Comparison of ENCODE assay signal across 25 mouse cellular contexts in the genomic region with DNA sequence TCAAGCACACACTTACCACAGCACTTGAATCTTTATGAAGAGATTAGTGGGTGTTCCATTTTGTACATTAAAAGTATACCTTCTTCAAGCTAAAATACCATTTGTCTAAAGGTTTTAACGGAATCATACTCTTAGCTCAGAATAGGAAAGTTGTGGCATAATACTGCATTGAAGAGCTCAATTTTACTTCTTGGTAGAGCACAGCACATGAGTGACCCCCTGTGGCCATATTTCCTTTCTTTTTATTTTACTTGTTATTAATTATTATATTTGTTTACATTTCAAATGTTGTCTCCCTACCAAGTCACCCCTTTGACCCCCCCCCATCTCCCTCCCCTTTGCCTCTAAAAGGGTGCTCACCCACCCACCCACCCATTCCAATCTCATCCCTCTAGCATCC. TPM values are rescaled to one million over a fixed set of nuclear protein-coding genes. Genes with fewer than 3 reads are reported as not detected.
DNase-seq lines count a peak whose midpoint lies in the region; ATAC-seq and TF ChIP-seq lines count a peak whose summit lies in the region.
"Had no signal": no experiment of that assay in that cellular context is flagged by ENCODE, and none has a peak within 500 bp of the region (broad histone marks: within the 10 kb centered on the region; RNA-seq: fewer than 3 reads in every experiment).

No protein-coding gene starts in this region.

- H3K36me3 ChIP-seq in kidney, postnatal 0 days (ENCODE audit: insufficient read depth, low read length) = no peaks in the 10 kb centered on the region
- no peaks in the 10 kb centered on the region for H3K36me3 ChIP-seq in midbrain, postnatal 0 days (ENCODE audit: insufficient read depth, low read length)
- no peaks in the 10 kb centered on the region for H3K36me3 ChIP-seq in midbrain, embryonic 14.5 days (ENCODE audit: control insufficient read depth, insufficient read depth, low read length)
- no peaks in the 10 kb centered on the region for H3K36me3 ChIP-seq in MEL (ENCODE audit: control insufficient read depth in 1 of 2, insufficient read depth in 2 of 2, low read length in 2 of 2)
- no peaks in the 10 kb centered on the region for H3K36me3 ChIP-seq in hindbrain, embryonic 14.5 days (replicated peaks; ENCODE audit: control insufficient read depth, insufficient read depth)
- H3K36me3 ChIP-seq: heart, embryonic 10.5 days; neural tube, embryonic 12.5 days had no signal

- DNase-seq in kidney, postnatal 0 days (ENCODE audit: low spot score) = no peak
- no peak for DNase-seq in kidney, adult 11 months
- no peak for DNase-seq in midbrain, postnatal 0 days (ENCODE audit: low spot score)
- DNase-seq in midbrain, embryonic 14.5 days = no peak
- no peak for DNase-seq in MEL (ENCODE audit: low read depth, low spot score)
- peak; percentile 28 for DNase-seq in naive thymus-derived CD4-positive, alpha-beta T cell, adult 2 months (ENCODE audit: low read depth)
- no peak for DNase-seq in hindbrain, embryonic 14.5 days (ENCODE audit: low spot score)
- no peak for DNase-seq in right cerebral cortex, postnatal 14 days
- DNase-seq: adrenal gland, adult 2 months; cerebellum, adult 18-20 months; heart, postnatal 36 days; right cerebral cortex, postnatal 4 days; thymus, postnatal 25 days had no signal

- no peak overlapping the region for H3K27ac ChIP-seq in kidney, postnatal 0 days
- H3K27ac ChIP-seq in midbrain, postnatal 0 days (ENCODE audit: low read depth, low read length) = no peak overlapping the region
- H3K27ac ChIP-seq in midbrain, embryonic 14.5 days (replicated peaks; ENCODE audit: low read depth, low read length) = no peak overlapping the region
- no peak overlapping the region for H3K27ac ChIP-seq in MEL (ENCODE audit: control insufficient read depth, low read depth, low read length)
- H3K27ac ChIP-seq in hindbrain, embryonic 14.5 days = no peak overlapping the region
- H3K27ac ChIP-seq: heart, embryonic 10.5 days; neural tube, embryonic 12.5 days had no signal

- TF ChIP-seq RAD21 in MEL (IDR thresholded peaks at IDR 0.05; ENCODE audit: low read depth, low read length) = peak; percentile 38

- no peaks in the 10 kb centered on the region for H3K4me1 ChIP-seq in kidney, postnatal 0 days (replicated peaks; ENCODE audit: insufficient read depth, low read length)
- no peaks in the 10 kb centered on the region for H3K4me1 ChIP-seq in midbrain, postnatal 0 days (ENCODE audit: insufficient read depth, low read length)
- no peaks in the 10 kb centered on the region for H3K4me1 ChIP-seq in midbrain, embryonic 14.5 days (ENCODE audit: control insufficient read depth, insufficient read depth, low read length)
- no peaks in the 10 kb centered on the region for H3K4me1 ChIP-seq in MEL (ENCODE audit: control insufficient read depth in 1 of 2, insufficient read depth in 2 of 2, low read length in 2 of 2)
- H3K4me1 ChIP-seq in hindbrain, embryonic 14.5 days (replicated peaks; ENCODE audit: control insufficient read depth, insufficient read depth, low read length) = no peaks in the 10 kb centered on the region
- H3K4me1 ChIP-seq: heart, embryonic 10.5 days; neural tube, embryonic 12.5 days had no signal

- 87% methylated on average over 1 of the region's 1 CpGs for WGBS in kidney, postnatal 0 days
- WGBS in midbrain, postnatal 0 days = 91% methylated on average over 1 of the region's 1 CpGs
- 91% methylated on average over 1 of the region's 1 CpGs for WGBS in midbrain, embryonic 14.5 days
- WGBS in hindbrain, embryonic 14.5 days = 98% methylated on average over 1 of the region's 1 CpGs

- H3K9me3 ChIP-seq in kidney, postnatal 0 days (replicated peaks; ENCODE audit: low read length) = no peaks in the 10 kb centered on the region
- H3K9me3 ChIP-seq in midbrain, postnatal 0 days (ENCODE audit: low read length) = no peaks in the 10 kb centered on the region
- H3K9me3 ChIP-seq in midbrain, embryonic 14.5 days (ENCODE audit: control insufficient read depth, low read length) = no peaks in the 10 kb centered on the region
- no peaks in the 10 kb centered on the region for H3K9me3 ChIP-seq in MEL (replicated peaks; ENCODE audit: insufficient read depth, low read length)
- H3K9me3 ChIP-seq in hindbrain, embryonic 14.5 days (ENCODE audit: control insufficient read depth, low read length) = no peaks in the 10 kb centered on the region
- H3K9me3 ChIP-seq: heart, embryonic 10.5 days; neural tube, embryonic 12.5 days had no signal

- no peaks in the 10 kb centered on the region for H3K79me2 ChIP-seq in MEL (ENCODE audit: control insufficient read depth, insufficient read depth, low read length, poor library complexity)

- no peak overlapping the region for H3K4me2 ChIP-seq in kidney, postnatal 0 days (ENCODE audit: low read length)
- no peak overlapping the region for H3K4me2 ChIP-seq in midbrain, postnatal 0 days (ENCODE audit: low read depth, low read length, poor library complexity, severe bottlenecking)
- no peak overlapping the region for H3K4me2 ChIP-seq in midbrain, embryonic 14.5 days (ENCODE audit: low read length)
- H3K4me2 ChIP-seq in hindbrain, embryonic 14.5 days (replicated peaks) = no peak overlapping the region
- H3K4me2 ChIP-seq: neural tube, embryonic 12.5 days had no signal

- H3K9ac ChIP-seq in kidney, postnatal 0 days (ENCODE audit: low read depth, low read length) = no peak overlapping the region
- no peak overlapping the region for H3K9ac ChIP-seq in midbrain, postnatal 0 days (replicated peaks; ENCODE audit: low read length, poor library complexity, severe bottlenecking)
- no peak overlapping the region for H3K9ac ChIP-seq in midbrain, embryonic 14.5 days (replicated peaks; ENCODE audit: low read length)
- no peak overlapping the region for H3K9ac ChIP-seq in MEL (ENCODE audit: control insufficient read depth, low read depth, low read length, poor library complexity, severe bottlenecking)
- H3K9ac ChIP-seq in hindbrain, embryonic 14.5 days = no peak overlapping the region
- H3K9ac ChIP-seq: neural tube, embryonic 12.5 days had no signal

- no peak for TF ChIP-seq POLR2A in MEL (IDR thresholded peaks at IDR 0.05; ENCODE audit: control insufficient read depth in 1 of 2, insufficient read depth in 1 of 2, low read depth in 1 of 2, low read length in 2 of 2, poor library complexity in 1 of 2)

- TF ChIP-seq CTCF in kidney, postnatal 0 days (IDR thresholded peaks at IDR 0.05; ENCODE audit: low read depth) = peak; percentile 48
- TF ChIP-seq CTCF in midbrain, postnatal 0 days (IDR thresholded peaks at IDR 0.05) = peak; percentile 27
- peak in 1 of 3 experiments; percentile 27; a peak in 1 of 6 replicates for TF ChIP-seq CTCF in MEL (IDR thresholded peaks at IDR 0.05 in 2 of 3, conservative IDR thresholded peaks at IDR 0.05 in 1 of 3; ENCODE audit: control insufficient read depth in 1 of 3, insufficient read depth in 1 of 3, low read depth in 2 of 3, low read length in 3 of 3, poor library complexity in 1 of 3, severe bottlenecking in 1 of 3)

- H3K4me3 ChIP-seq in kidney, postnatal 0 days (replicated peaks; ENCODE audit: low read depth, low read length) = no peak overlapping the region
- no peak overlapping the region for H3K4me3 ChIP-seq in midbrain, postnatal 0 days (ENCODE audit: low read depth, low read length)
- H3K4me3 ChIP-seq in midbrain, embryonic 14.5 days (replicated peaks; ENCODE audit: low read depth, low read length) = no peak overlapping the region
- no peak overlapping the region for H3K4me3 ChIP-seq in MEL (ENCODE audit: control insufficient read depth in 1 of 2, insufficient read depth in 1 of 2, low read depth in 2 of 2, low read length in 2 of 2)
- H3K4me3 ChIP-seq in hindbrain, embryonic 14.5 days (replicated peaks; ENCODE audit: low read length) = no peak overlapping the region
- H3K4me3 ChIP-seq: heart, embryonic 10.5 days; neural tube, embryonic 12.5 days had no signal

- no peaks in the 10 kb centered on the region for H3K27me3 ChIP-seq in kidney, postnatal 0 days (ENCODE audit: insufficient read depth, low read length)
- H3K27me3 ChIP-seq in midbrain, postnatal 0 days (ENCODE audit: insufficient read depth, low read length) = no peaks in the 10 kb centered on the region
- no peaks in the 10 kb centered on the region for H3K27me3 ChIP-seq in midbrain, embryonic 14.5 days (ENCODE audit: control insufficient read depth, insufficient read depth, low read length)
- no peaks in the 10 kb centered on the region for H3K27me3 ChIP-seq in MEL (ENCODE audit: control insufficient read depth in 1 of 2, insufficient read depth in 2 of 2, low read length in 2 of 2)
- H3K27me3 ChIP-seq in hindbrain, embryonic 14.5 days (ENCODE audit: control insufficient read depth, insufficient read depth, low read length) = no peaks in the 10 kb centered on the region
- H3K27me3 ChIP-seq: neural tube, embryonic 12.5 days had no signal

- no peak for TF ChIP-seq EP300 in MEL (IDR thresholded peaks at IDR 0.05; ENCODE audit: low read depth in 1 of 2, low read length in 2 of 2)

- ATAC-seq in kidney, postnatal 0 days (replicated peaks; ENCODE audit: low FRiP score, low read depth) = no peak
- no peak for ATAC-seq in midbrain, postnatal 0 days (ENCODE audit: low FRiP score)
- ATAC-seq in midbrain, embryonic 14.5 days (ENCODE audit: low FRiP score, low TSS enrichment) = no peak
- no peak for ATAC-seq in hindbrain, embryonic 14.5 days (ENCODE audit: low FRiP score)
- ATAC-seq: forebrain, embryonic 16.5 days; inflammation-experienced regulatory T-cells, adult 6 months; midbrain, embryonic 16.5 days had no signal

TF ChIP-seq in MEL, 35 proteins besides CTCF, POLR2A, EP300 and RAD21 (continues in another document):
- no peak for TF ChIP-seq GABPA (IDR thresholded peaks at IDR 0.05; ENCODE audit: low read depth, low read length)

RNA-seq across cellular contexts. Expression of a gene that starts 39.2 kb away (rescaled TPM):
- 0.11 TPM in 1 of 2 replicates, not detected in the other for polyA plus RNA-seq in kidney, postnatal 0 days (2015; fragmentation: Nextera tagmentation; extraction: Ambion mirVana)
- total RNA-seq in midbrain, postnatal 0 days (2014; rRNA removed) = 0.42 and 0.44 TPM in 2 replicates
- polyA plus RNA-seq in midbrain, postnatal 0 days (2015; fragmentation: Nextera tagmentation; extraction: Ambion mirVana) = 0.21 and 0.55 TPM in 2 replicates
- 0.26 and 0.65 TPM in 2 replicates for polyA plus RNA-seq in midbrain, embryonic 14.5 days (2014; fragmentation: Nextera tagmentation; extraction: Ambion mirVana)
- total RNA-seq in MEL (2012; rRNA removed) = not detected in 2 replicates
- under 1 TPM in 1 of 2 experiments, not detected in 1; 0.06 TPM for polyA plus RNA-seq in MEL (2012; ENCODE audit: insufficient read depth in 1 of 2, insufficient read length in 2 of 2, low read depth in 1 of 2, low replicate concordance in 2 of 2, missing spikeins in 1 of 2)
- polyA plus RNA-seq in hindbrain, embryonic 14.5 days (2014; fragmentation: Nextera tagmentation; extraction: Ambion mirVana) = 0.27 and 0.48 TPM in 2 replicates
- total RNA-seq: heart, postnatal 36 days; layer of hippocampus, adult 8-10 months; megakaryocyte, adult 5-6 weeks had no signal
- polyA plus RNA-seq: neural tube, embryonic 12.5 days had no signal

RNA-seq across cellular contexts. Expression of a gene that starts 51.3 kb away (rescaled TPM):
- polyA plus RNA-seq in kidney, postnatal 0 days (2015; fragmentation: Nextera tagmentation; extraction: Ambion mirVana) = not detected in 2 replicates
- total RNA-seq in midbrain, postnatal 0 days (2014; rRNA removed) = 0.09 TPM in 1 of 2 replicates, not detected in the other
- polyA plus RNA-seq in midbrain, postnatal 0 days (2015; fragmentation: Nextera tagmentation; extraction: Ambion mirVana) = not detected in 2 replicates
- not detected in 2 replicates for polyA plus RNA-seq in midbrain, embryonic 14.5 days (2014; fragmentation: Nextera tagmentation; extraction: Ambion mirVana)
- not detected in 2 replicates for total RNA-seq in MEL (2012; rRNA removed)
- not detected for polyA plus RNA-seq in MEL (2012; ENCODE audit: insufficient read depth in 1 of 2, insufficient read length in 2 of 2, low read depth in 1 of 2, low replicate concordance in 2 of 2, missing spikeins in 1 of 2)
- not detected in 2 replicates for polyA plus RNA-seq in hindbrain, embryonic 14.5 days (2014; fragmentation: Nextera tagmentation; extraction: Ambion mirVana)
- total RNA-seq: adrenal gland, adult 2 months; gastrocnemius, adult 8-10 months; heart, postnatal 36 days; layer of hippocampus, adult 8-10 months; left cerebral cortex, postnatal 10 days had no signal
- polyA plus RNA-seq: adrenal gland, adult 2 months; brain, embryonic 14.5 days; forebrain, embryonic 16.5 days; heart, embryonic 10.5 days; kidney, embryonic 16.5 days; midbrain, embryonic 16.5 days; neural tube, embryonic 12.5 days; stomach, embryonic 14.5 days had no signal
